Mouse (Mus musculus): Measurements from ENCODE around the gene Samd4. TPM values are rescaled to one million over a fixed set of nuclear protein-coding genes. Genes with fewer than 3 reads are reported as not detected.

The Samd4 gene
- polyA plus RNA-seq, 1 experiment: 17.6 TPM

GRCm38 (mm10) chr14:47151306-47151705, 268.7 kb downstream of the Samd4 start:
- H3K4me1 ChIP-seq (ENCODE audit: control insufficient read depth, insufficient read depth, low read length): no peaks in the 10 kb centered on the region
- no peak overlapping the region for H3K9ac ChIP-seq (ENCODE audit: low read depth, poor library complexity, severe bottlenecking)
- H3K36me3 ChIP-seq (ENCODE audit: control insufficient read depth, insufficient read depth, low read length, poor library complexity, severe bottlenecking): no peaks in the 10 kb centered on the region
- H3K27ac ChIP-seq (ENCODE audit: insufficient read depth, low read length): no peak overlapping the region
- no peaks in the 10 kb centered on the region for H3K27me3 ChIP-seq (ENCODE audit: control insufficient read depth, insufficient read depth, low read length, poor library complexity, severe bottlenecking)
- no peaks in the 10 kb centered on the region for H3K9me3 ChIP-seq (replicated peaks; ENCODE audit: control insufficient read depth, insufficient read depth, low read length, poor library complexity, severe bottlenecking)
- no peak for TF ChIP-seq POLR2A (IDR thresholded peaks at IDR 0.05; ENCODE audit: insufficient read depth, low read length)
- H3K4me3 ChIP-seq (ENCODE audit: low read depth, low read length): no peak overlapping the region

GRCm38 (mm10) chr14:47154303-47154702, 271.6 kb downstream of the Samd4 start:
- Histone ChIP-seq H3K9me3 (replicated peaks; ENCODE audit: control insufficient read depth, insufficient read depth, low read length, poor library complexity, severe bottlenecking) (no peaks in the 10 kb centered on the region), H3K27ac (ENCODE audit: insufficient read depth, low read length) (no peak overlapping the region), H3K4me3 (ENCODE audit: low read depth, low read length) (no peak overlapping the region), H3K36me3 (ENCODE audit: control insufficient read depth, insufficient read depth, low read length, poor library complexity, severe bottlenecking) (no peaks in the 10 kb centered on the region), H3K9ac (ENCODE audit: low read depth, poor library complexity, severe bottlenecking) (no peak overlapping the region), H3K27me3 (ENCODE audit: control insufficient read depth, insufficient read depth, low read length, poor library complexity, severe bottlenecking) (no peaks in the 10 kb centered on the region), H3K4me1 (ENCODE audit: control insufficient read depth, insufficient read depth, low read length) (no peaks in the 10 kb centered on the region)
- TF ChIP-seq EP300 (IDR thresholded peaks at IDR 0.05; ENCODE audit: insufficient read depth, low read depth, low read length): no peak
- no peak for TF ChIP-seq POLR2A (IDR thresholded peaks at IDR 0.05; ENCODE audit: insufficient read depth, low read length)
- no peak for TF ChIP-seq CTCF (IDR thresholded peaks at IDR 0.05; ENCODE audit: low read depth, low read length)

Other genes starting within 250 kb of the Samd4 start
- 26.9 and 31.8 TPM in 2 replicates for gene Cdkn3, start 122.3 kb upstream of the Samd4 start, polyA plus RNA-seq (2011; ENCODE audit: insufficient read depth, insufficient read length, low read depth, missing spikeins)
- gene Cnih1, start 94.4 kb upstream of the Samd4 start, polyA plus RNA-seq (2011; ENCODE audit: insufficient read depth, insufficient read length, low read depth, missing spikeins): 148 and 163 TPM in 2 replicates
- 105 and 114 TPM in 2 replicates for gene Gmfb, start 60.6 kb upstream of the Samd4 start, polyA plus RNA-seq (2011; ENCODE audit: insufficient read depth, insufficient read length, low read depth, missing spikeins)
- 12.4 and 15.2 TPM in 2 replicates for gene Cgrrf1, start 50.7 kb upstream of the Samd4 start, polyA plus RNA-seq (2011; ENCODE audit: insufficient read depth, insufficient read length, low read depth, missing spikeins)